Comparison of ENCODE assay signal across 9 mouse cellular contexts in genomic region chr9:120690510-120690909, GRCm38 (mm10).
DNase-seq lines count a peak whose midpoint lies in the region; ATAC-seq and TF ChIP-seq lines count a peak whose summit lies in the region.
"Had no signal": no experiment of that assay in that cellular context is flagged by ENCODE, and none has a peak within 500 bp of the region (broad histone marks: within the 10 kb centered on the region; RNA-seq: fewer than 3 reads in every experiment).

No protein-coding gene starts in this region.

- peak overlapping the region; percentile 85 for H3K27ac ChIP-seq in gastrocnemius, adult 2 months
- H3K27ac ChIP-seq in lung, embryonic 16.5 days (ENCODE audit: low read length): peak overlapping the region; percentile 94
- peak overlapping the region; percentile 95 for H3K27ac ChIP-seq in intestine, embryonic 15.5 days
- H3K27ac ChIP-seq in stomach, embryonic 14.5 days (ENCODE audit: low read length): peak overlapping the region; percentile 94
- H3K27ac ChIP-seq: macrophage had no signal

- 42% methylated on average over 5 of the region's 5 CpGs for WGBS in lung, embryonic 16.5 days
- 41% methylated on average over 5 of the region's 5 CpGs for WGBS in intestine, embryonic 15.5 days
- WGBS in stomach, embryonic 14.5 days: 29% methylated on average over 5 of the region's 5 CpGs

- H3K9ac ChIP-seq in lung, embryonic 16.5 days (ENCODE audit: low read length): no peak overlapping the region
- no peak overlapping the region for H3K9ac ChIP-seq in intestine, embryonic 15.5 days
- H3K9ac ChIP-seq in stomach, embryonic 14.5 days (replicated peaks; ENCODE audit: low read depth, low read length): no peak overlapping the region

- no peaks in the 10 kb centered on the region for H3K9me3 ChIP-seq in lung, embryonic 16.5 days (ENCODE audit: control insufficient read depth, low read length)
- H3K9me3 ChIP-seq in intestine, embryonic 15.5 days: no peaks in the 10 kb centered on the region
- H3K9me3 ChIP-seq in stomach, embryonic 14.5 days (ENCODE audit: control insufficient read depth, low read depth, low read length): no peaks in the 10 kb centered on the region

- H3K4me1 ChIP-seq in lung, embryonic 16.5 days (replicated peaks; ENCODE audit: control insufficient read depth, insufficient read depth, low read length): peaks cover 24% of the 10 kb centered on the region
- H3K4me1 ChIP-seq in intestine, embryonic 15.5 days (replicated peaks): peaks cover 23% of the 10 kb centered on the region
- H3K4me1 ChIP-seq in stomach, embryonic 14.5 days (ENCODE audit: control insufficient read depth, insufficient read depth, low read length): peaks cover 26% of the 10 kb centered on the region

- TF ChIP-seq CTCF in gastrocnemius, adult 2 months (IDR thresholded peaks at IDR 0.05): no peak

- intact Hi-C loops in gastrocnemius, adult 2 months (cut with DNase I): no loop called here
- intact Hi-C loops in gastrocnemius, postnatal 36 days (cut with DNase I): no loop called here

- no peaks in the 10 kb centered on the region for H3K36me3 ChIP-seq in lung, embryonic 16.5 days (ENCODE audit: control insufficient read depth, insufficient read depth, low read length)
- H3K36me3 ChIP-seq in intestine, embryonic 15.5 days: no peaks in the 10 kb centered on the region
- no peaks in the 10 kb centered on the region for H3K36me3 ChIP-seq in stomach, embryonic 14.5 days (ENCODE audit: control insufficient read depth, insufficient read depth, low read length)

- H3K4me3 ChIP-seq in gastrocnemius, adult 2 months: no peak overlapping the region
- no peak overlapping the region for H3K4me3 ChIP-seq in lung, embryonic 16.5 days (ENCODE audit: low read length)
- no peak overlapping the region for H3K4me3 ChIP-seq in intestine, embryonic 15.5 days (replicated peaks)
- no peak overlapping the region for H3K4me3 ChIP-seq in stomach, embryonic 14.5 days (ENCODE audit: low read depth, low read length)

- no peak for DNase-seq in gastrocnemius, adult 2 months
- no peak for DNase-seq in gastrocnemius, postnatal 36 days
- no peak for DNase-seq in lung, postnatal 4 days
- DNase-seq in embryo, embryonic 11 days: no peak
- no peak for DNase-seq in thymus, postnatal 14 days

- H3K27me3 ChIP-seq in lung, embryonic 16.5 days (ENCODE audit: control insufficient read depth, insufficient read depth, low read depth, low read length): no peaks in the 10 kb centered on the region
- H3K27me3 ChIP-seq in intestine, embryonic 15.5 days (replicated peaks): no peaks in the 10 kb centered on the region
- H3K27me3 ChIP-seq in stomach, embryonic 14.5 days (ENCODE audit: control insufficient read depth, insufficient read depth, low read length): no peaks in the 10 kb centered on the region

- H3K4me2 ChIP-seq in lung, embryonic 16.5 days (ENCODE audit: low read depth, low read length): no peak overlapping the region
- peak overlapping the region; percentile 50 for H3K4me2 ChIP-seq in intestine, embryonic 15.5 days (replicated peaks)
- peak overlapping the region; percentile 35 for H3K4me2 ChIP-seq in stomach, embryonic 14.5 days (replicated peaks; ENCODE audit: low read depth, low read length)

- ATAC-seq in lung, embryonic 16.5 days (ENCODE audit: low read depth): no peak
- ATAC-seq in intestine, embryonic 15.5 days: no peak
- ATAC-seq in stomach, embryonic 14.5 days (ENCODE audit: insufficient number of reproducible peaks, insufficient read depth, low FRiP score, low read depth): no peak
